Mouse (Mus musculus) heart, embryonic 12.5 days (tissue): ENCODE results near the gene Dvl3. TPM values are rescaled to one million over a fixed set of nuclear protein-coding genes. Genes with fewer than 3 reads are reported as not detected.

Experiments used
- ATAC-seq: fragments of 200-750 bp; cut with Nextera tagmentation; 2 replicates; pipeline ENCODE4 v1.8.0; 2017; ENCODE audit warnings: moderate TSS enrichment, moderate library complexity; ENCODE audit not compliant: insufficient number of reproducible peaks, low FRiP score
- H3K27ac ChIP-seq: fragments of 300-500 bp; sonication (generic); 2 replicates; pipeline ENCODE4 v1.5.1; 2016; ENCODE audit warnings: mild to moderate bottlenecking, moderate library complexity; ENCODE audit not compliant: poor library complexity, severe bottlenecking
- H3K27me3 ChIP-seq: fragments of 300-500 bp; sonication (generic); replicated peaks from 2 replicates; pipeline ENCODE4 v1.6.1; 2016; ENCODE audit warnings: mild to moderate bottlenecking, moderate library complexity
- H3K36me3 ChIP-seq: fragments of 300-500 bp; sonication (generic); 2 replicates; pipeline ENCODE4 v1.6.1; 2016; ENCODE audit warnings: mild to moderate bottlenecking, moderate library complexity
- H3K4me1 ChIP-seq: fragments of 300-500 bp; sonication (generic); replicated peaks from 2 replicates; pipeline ENCODE4 v1.6.1; 2016; ENCODE audit warnings: mild to moderate bottlenecking
- H3K4me2 ChIP-seq: fragments of 300-500 bp; sonication (generic); 2 replicates; pipeline ENCODE4 v1.6.1; 2016; ENCODE audit warnings: mild to moderate bottlenecking, moderate library complexity
- H3K4me3 ChIP-seq: fragments of 300-500 bp; sonication (generic); 2 replicates; pipeline ENCODE4 v1.5.1; 2016; ENCODE audit warnings: mild to moderate bottlenecking
- H3K9ac ChIP-seq: fragments of 300-500 bp; sonication (generic); 2 replicates; pipeline ENCODE4 v1.6.1; 2016; ENCODE audit warnings: mild to moderate bottlenecking, moderate library complexity
- H3K9me3 ChIP-seq: fragments of 300-500 bp; sonication (generic); replicated peaks from 2 replicates; pipeline ENCODE4 v1.6.1; 2016; ENCODE audit warnings: mild to moderate bottlenecking, moderate library complexity
- WGBS: fragments of 180-500 bp; shearing (Covaris S2); methylation state at CpG from one replicate; pipeline ENCODE4 v1.1.7; 2016; 5-methylcytosine and 5-hydroxymethylcytosine counted together
- polyA plus RNA-seq: library from polyadenylated mRNA; unstranded; fragments of >200 nt; fragmentation: Nextera tagmentation; extraction: Ambion mirVana; gene quantifications from 2 replicates; pipeline ENCODE4 v1.2.1, GENCODE M21; 2016

Gene Dvl3
- polyA plus RNA-seq, 1 experiment from 2014 or later = 31.1 TPM

DNA sequence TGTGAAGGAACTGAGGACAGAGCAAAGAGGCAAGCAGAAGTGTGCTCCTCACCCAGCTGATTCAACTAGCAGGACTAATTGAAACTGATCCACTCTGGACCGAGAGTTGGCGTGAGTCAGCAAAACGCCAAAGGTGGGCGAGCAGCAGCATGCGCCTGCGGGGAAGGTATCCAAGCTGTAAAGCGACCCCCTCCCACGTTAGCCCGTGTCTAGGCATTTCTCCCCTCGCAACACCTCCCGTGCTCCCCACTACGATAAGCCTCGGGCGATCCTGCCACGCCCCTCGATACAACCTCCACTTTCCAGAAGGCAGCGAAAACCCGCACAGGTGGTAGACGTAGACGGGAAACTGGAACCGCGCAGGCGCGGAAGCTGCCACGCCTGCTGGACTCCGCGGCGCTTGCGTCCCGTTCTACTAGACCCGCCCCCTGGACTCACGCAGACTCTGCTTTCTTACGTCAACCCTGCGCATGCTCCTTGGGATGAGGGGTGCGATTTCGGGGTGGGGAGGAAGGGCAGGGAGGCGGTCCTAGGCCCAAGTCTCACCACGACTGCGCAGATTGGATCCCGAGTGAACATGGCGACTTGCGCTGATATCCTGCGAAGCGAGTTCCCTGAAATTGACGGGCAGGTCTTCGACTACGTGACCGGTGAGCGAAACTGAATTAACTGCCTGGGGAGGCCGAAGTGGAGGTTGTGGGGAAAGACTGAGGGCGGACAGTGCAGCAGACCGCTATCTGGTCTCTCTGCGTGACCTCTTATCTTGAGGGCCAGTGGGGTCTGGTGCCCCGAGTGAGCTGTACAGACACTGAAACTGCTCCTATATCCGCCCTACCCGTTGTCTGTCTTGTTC, 31.5 kb downstream of the Dvl3 start, which contains the start of gene Abcf3:
Gene Abcf3, plus strand, starts transcription at position 482 of the 853 bp plus-strand sequence.
- whole genome bisulfite sequencing = 1% methylated on average over 56 of the region's 56 CpGs
- no peaks in the 10 kb centered on the region for H3K27me3 ChIP-seq
- peak; percentile 99 for ATAC-seq

GRCm38 (mm10) chr16:20549161-20549560, 32.4 kb downstream of the Dvl3 start:
- WGBS = 48% methylated on average over 9 of the region's 9 CpGs
- Histone ChIP-seq H3K9ac (peak overlapping the region; percentile 85), H3K27me3 (no peaks in the 10 kb centered on the region), H3K36me3 (peaks cover 60% of the 10 kb centered on the region), H3K4me2 (peak overlapping the region; percentile 85), H3K9me3 (no peaks in the 10 kb centered on the region), H3K4me3 (peak overlapping the region; percentile 71), H3K4me1 (peaks cover 15% of the 10 kb centered on the region), H3K27ac (0 out of 2 replicates have a peak overlapping the region, but pooled peaks have one; percentile 56)
- no peak for ATAC-seq

More for the DNA sequence above, 31.5 kb downstream of the Dvl3 start, which contains the start of gene Abcf3:
- H3K36me3 ChIP-seq = peaks cover 60% of the 10 kb centered on the region
- H3K9ac ChIP-seq = peak within 1 kb of the TSS; percentile 85
- H3K9me3 ChIP-seq = no peaks in the 10 kb centered on the region
- H3K27ac ChIP-seq = peak within 1 kb of the TSS; percentile 83
- H3K4me2 ChIP-seq = peak within 1 kb of the TSS; percentile 85
- peak within 1 kb of the TSS; percentile 71 for H3K4me3 ChIP-seq
- H3K4me1 ChIP-seq = peaks cover 15% of the 10 kb centered on the region

DNA sequence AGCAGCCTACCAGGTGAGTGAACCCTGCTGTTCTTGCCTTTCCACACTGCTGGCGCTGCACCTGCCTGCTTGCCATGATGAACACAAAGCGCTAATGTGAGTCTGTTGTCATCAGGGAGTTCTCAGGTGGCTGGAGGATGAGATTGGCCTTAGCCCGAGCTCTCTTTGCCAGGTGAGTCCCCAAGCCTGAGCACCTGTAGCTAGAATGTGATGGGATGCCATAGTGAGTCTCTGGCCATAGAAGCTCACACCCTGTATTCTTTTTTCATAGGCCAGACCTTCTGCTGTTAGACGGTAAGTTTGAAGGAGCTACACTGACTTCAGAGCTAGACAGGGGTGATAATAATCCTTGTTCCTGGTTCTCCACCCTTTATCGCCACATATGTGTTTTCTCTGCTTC, 34.9 kb downstream of the Dvl3 start:
- H3K4me1 ChIP-seq = peaks cover 15% of the 10 kb centered on the region
- no peak overlapping the region for H3K27ac ChIP-seq
- no peak overlapping the region for H3K9ac ChIP-seq
- no peaks in the 10 kb centered on the region for H3K9me3 ChIP-seq
- WGBS = 94% methylated on average over 5 of the region's 5 CpGs
- no peaks in the 10 kb centered on the region for H3K27me3 ChIP-seq
- no peak overlapping the region for H3K4me3 ChIP-seq
- no peak overlapping the region for H3K4me2 ChIP-seq
- ATAC-seq = no peak
- peaks cover 59% of the 10 kb centered on the region for H3K36me3 ChIP-seq

DNA sequence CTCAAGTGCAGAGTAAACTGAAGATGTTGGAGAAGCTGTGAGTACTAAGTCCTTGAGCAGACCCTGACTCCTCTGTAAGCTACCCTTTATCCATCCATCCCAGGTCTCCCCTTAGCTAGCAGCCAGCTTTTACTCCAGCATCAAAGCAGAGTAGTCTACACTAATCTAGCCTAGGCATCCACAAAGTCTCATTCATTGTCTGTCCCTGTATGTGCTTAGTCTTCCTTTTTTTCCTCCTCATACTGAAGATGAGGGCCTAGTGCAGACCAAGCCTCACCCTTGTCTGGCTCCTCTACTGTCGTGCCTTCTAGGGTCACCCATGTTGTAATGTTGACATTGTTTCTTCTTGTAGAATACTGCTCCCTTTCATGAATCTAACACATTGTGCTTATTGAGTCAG, 35.8 kb downstream of the Dvl3 start:
- no peak for ATAC-seq
- H3K4me3 ChIP-seq = no peak overlapping the region
- peaks cover 65% of the 10 kb centered on the region for H3K36me3 ChIP-seq
- WGBS = 88% methylated on average over 1 of the region's 1 CpGs
- no peak overlapping the region for H3K9ac ChIP-seq
- no peaks in the 10 kb centered on the region for H3K9me3 ChIP-seq
- no peaks in the 10 kb centered on the region for H3K27me3 ChIP-seq
- H3K4me1 ChIP-seq = peaks cover 12% of the 10 kb centered on the region
- H3K27ac ChIP-seq = no peak overlapping the region
- H3K4me2 ChIP-seq = no peak overlapping the region

GRCm38 (mm10) chr16:20555000-20555399, 38.2 kb downstream of the Dvl3 start:
- ATAC-seq = no peak
- Histone ChIP-seq H3K4me3 (no peak overlapping the region), H3K27me3 (no peaks in the 10 kb centered on the region), H3K4me1 (no peaks in the 10 kb centered on the region), H3K36me3 (peaks cover 88% of the 10 kb centered on the region), H3K9me3 (no peaks in the 10 kb centered on the region), H3K9ac (no peak overlapping the region), H3K4me2 (no peak overlapping the region), H3K27ac (no peak overlapping the region)
- WGBS = 87% methylated on average over 6 of the region's 6 CpGs

- no peak for ATAC-seq
- Histone ChIP-seq H3K4me3 (no peak overlapping the region), H3K27ac (no peak overlapping the region), H3K4me1 (no peaks in the 10 kb centered on the region), H3K9me3 (no peaks in the 10 kb centered on the region), H3K9ac (no peak overlapping the region), H3K27me3 (no peaks in the 10 kb centered on the region), H3K36me3 (peaks cover 90% of the 10 kb centered on the region), H3K4me2 (no peak overlapping the region)
- 73% methylated on average over 7 of the region's 7 CpGs for WGBS
Observed at GRCm38 (mm10) chr16:20557381-20557780, 40.6 kb downstream of the Dvl3 start.

DNA sequence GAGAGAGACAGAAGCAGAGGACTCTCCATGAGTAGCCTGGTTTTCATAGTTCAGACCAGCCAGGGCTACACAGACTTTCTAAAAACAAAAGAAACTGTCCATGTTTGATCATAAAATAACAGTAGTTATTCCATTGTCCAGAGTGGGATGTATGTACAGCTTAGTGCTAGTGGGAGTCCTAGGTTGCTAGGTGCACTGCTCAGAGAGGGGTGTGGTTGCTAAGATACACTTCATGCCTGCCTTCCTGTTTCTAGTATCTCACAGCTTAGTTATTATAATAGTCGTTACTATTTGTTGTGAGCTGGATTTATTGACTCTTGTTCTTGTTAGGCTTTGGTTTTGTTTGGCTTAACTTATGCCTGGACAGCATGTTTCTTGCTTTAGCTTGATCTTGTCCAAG, 48.3 kb downstream of the Dvl3 start:
- no peak for ATAC-seq
- H3K27ac ChIP-seq = no peak overlapping the region
- no peak overlapping the region for H3K9ac ChIP-seq
- no peaks in the 10 kb centered on the region for H3K9me3 ChIP-seq
- no peak overlapping the region for H3K4me2 ChIP-seq
- H3K36me3 ChIP-seq = peaks cover 34% of the 10 kb centered on the region
- 83% methylated on average over 1 of the region's 1 CpGs for WGBS
- no peaks in the 10 kb centered on the region for H3K4me1 ChIP-seq
- H3K4me3 ChIP-seq = no peak overlapping the region
- 0 out of 2 replicates have a peak, but pooled peaks cover 3% of the 10 kb centered on the region for H3K27me3 ChIP-seq

Other genes starting within 250 kb of the Dvl3 start
- 74.6 and 75.8 TPM in 2 replicates for gene Parl, start 214.6 kb upstream of the Dvl3 start, polyA plus RNA-seq
- gene Cyp2ab1, start 191.6 kb upstream of the Dvl3 start, polyA plus RNA-seq = not detected in 2 replicates
- gene Abcc5, start 90.6 kb upstream of the Dvl3 start, polyA plus RNA-seq = 86.0 and 94.9 TPM in 2 replicates
- gene Eif2b5, start 18.2 kb upstream of the Dvl3 start, polyA plus RNA-seq = 89.6 and 94.4 TPM in 2 replicates
- 487 and 490 TPM in 2 replicates for gene Ap2m1, start 18.5 kb downstream of the Dvl3 start, polyA plus RNA-seq
- 55.2 and 55.4 TPM in 2 replicates for gene Abcf3, start 31.6 kb downstream of the Dvl3 start, polyA plus RNA-seq
- 0.43 and 0.53 TPM in 2 replicates for gene Vwa5b2, start 72.5 kb downstream of the Dvl3 start, polyA plus RNA-seq
- gene Eef1akmt4, start 94.6 kb downstream of the Dvl3 start, polyA plus RNA-seq = 16.3 and 20.1 TPM in 2 replicates
- gene Gm49333, start 94.6 kb downstream of the Dvl3 start, polyA plus RNA-seq = 0.62 TPM in 1 of 2 replicates, not detected in the other
- 31.7 and 32.4 TPM in 2 replicates for gene Alg3, start 94.8 kb downstream of the Dvl3 start, polyA plus RNA-seq
- 0.43 and 0.58 TPM in 2 replicates for gene Camk2n2, start 104.3 kb downstream of the Dvl3 start, polyA plus RNA-seq
- gene Ece2, start 112.8 kb downstream of the Dvl3 start, polyA plus RNA-seq = 0.55 and 1.2 TPM in 2 replicates
- gene Psmd2, start 134.7 kb downstream of the Dvl3 start, polyA plus RNA-seq = 286 and 288 TPM in 2 replicates
- gene Eif4g1, start 151.3 kb downstream of the Dvl3 start, polyA plus RNA-seq = 169 and 179 TPM in 2 replicates
- 4.0 and 5.2 TPM in 2 replicates for gene Fam131a, start 176.3 kb downstream of the Dvl3 start, polyA plus RNA-seq
- gene Polr2h, start 200.7 kb downstream of the Dvl3 start, polyA plus RNA-seq = 45.0 and 50.5 TPM in 2 replicates
- 6.2 and 7.0 TPM in 2 replicates for gene Clcn2, start 200.8 kb downstream of the Dvl3 start, polyA plus RNA-seq
- gene Chrd, start 216.1 kb downstream of the Dvl3 start, polyA plus RNA-seq = 0.54 and 0.94 TPM in 2 replicates
- 0.14 and 0.22 TPM in 2 replicates for gene Thpo, start 217.5 kb downstream of the Dvl3 start, polyA plus RNA-seq